Mouse (Mus musculus): Measurements from ENCODE around the gene Cep164.

DNA sequence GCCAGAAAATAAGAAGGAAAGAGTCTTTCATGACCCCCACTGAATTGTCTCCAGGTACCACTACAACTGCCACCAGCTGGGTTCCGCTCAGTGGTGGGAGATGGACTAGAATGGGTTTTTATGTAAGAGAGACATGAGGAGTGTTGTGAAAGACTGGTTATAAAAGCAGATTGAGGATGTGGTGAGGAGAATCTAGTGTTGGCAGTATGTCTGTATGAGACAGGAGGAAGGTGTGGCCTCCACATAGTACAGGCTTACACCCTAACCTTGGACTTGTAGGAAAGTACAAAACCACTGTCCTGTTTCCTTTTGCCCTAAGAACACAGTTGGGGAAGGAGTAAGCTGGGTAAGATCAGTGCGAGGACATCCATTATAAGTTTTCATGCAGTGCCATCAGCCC, 25.2 kb upstream of the Cep164 start:
- TF ChIP-seq CTCF (IDR thresholded peaks at IDR 0.05; ENCODE audit: insufficient read depth, low read length) (no peak), POLR2A (IDR thresholded peaks at IDR 0.05; ENCODE audit: borderline replicate concordance, extremely low read depth, low read depth, low read length) (no peak)

All from lung, adult 2 months (tissue).